In genomic region chr10:76903694-76904093, GRCm38 (mm10) we compare ENCODE assay signal across 13 mouse cellular contexts. TPM values are rescaled to one million over a fixed set of nuclear protein-coding genes. Genes with fewer than 3 reads are reported as not detected.
DNase-seq lines count a peak whose midpoint lies in the region; ATAC-seq and TF ChIP-seq lines count a peak whose summit lies in the region.
"Had no signal": no experiment of that assay in that cellular context is flagged by ENCODE, and none has a peak within 500 bp of the region (broad histone marks: within the 10 kb centered on the region; RNA-seq: fewer than 3 reads in every experiment).

No protein-coding gene starts in this region.

- no peak for DNase-seq in embryonic facial prominence, embryonic 10.5 days (ENCODE audit: low spot score)
- no peak for DNase-seq in intestine, embryonic 14.5 days (ENCODE audit: low spot score)
- DNase-seq in MEL (ENCODE audit: low read depth, low spot score) = peak; percentile 11
- no peak for DNase-seq in adrenal gland, adult 2 months
- DNase-seq in left cerebral cortex, adult 18-20 months (ENCODE audit: low spot score in 2 of 2) = no peak
- DNase-seq: cerebellum, adult 11 months; kidney, adult 2 months; liver, embryonic 13.5 days; retina, postnatal 1 day; thymus, adult 2 months had no signal

- H3K9ac ChIP-seq in embryonic facial prominence, embryonic 12.5 days = no peak overlapping the region
- H3K9ac ChIP-seq in intestine, embryonic 14.5 days (ENCODE audit: low read length) = no peak overlapping the region
- no peak overlapping the region for H3K9ac ChIP-seq in intestine, postnatal 0 days (ENCODE audit: low read depth, low read length)
- no peak overlapping the region for H3K9ac ChIP-seq in MEL (ENCODE audit: control insufficient read depth, low read depth, low read length, poor library complexity, severe bottlenecking)
- no peak overlapping the region for H3K9ac ChIP-seq in limb, embryonic 15.5 days
- H3K9ac ChIP-seq: liver, embryonic 13.5 days had no signal

- no peak for TF ChIP-seq POLR2A in MEL (IDR thresholded peaks at IDR 0.05; ENCODE audit: control insufficient read depth in 1 of 2, insufficient read depth in 1 of 2, low read depth in 1 of 2, low read length in 2 of 2, poor library complexity in 1 of 2)

- WGBS in embryonic facial prominence, embryonic 12.5 days = 42% methylated on average over 3 of the region's 3 CpGs
- 68% methylated on average over 3 of the region's 3 CpGs for WGBS in embryonic facial prominence, embryonic 10.5 days
- 44% methylated on average over 3 of the region's 3 CpGs for WGBS in intestine, embryonic 14.5 days
- WGBS in intestine, postnatal 0 days = 55% methylated on average over 3 of the region's 3 CpGs
- 45% methylated on average over 3 of the region's 3 CpGs for WGBS in limb, embryonic 15.5 days

- no peak for TF ChIP-seq RAD21 in MEL (IDR thresholded peaks at IDR 0.05; ENCODE audit: low read depth, low read length)

- no peak overlapping the region for H3K4me2 ChIP-seq in embryonic facial prominence, embryonic 12.5 days (replicated peaks)
- no peak overlapping the region for H3K4me2 ChIP-seq in intestine, embryonic 14.5 days (ENCODE audit: low read length)
- H3K4me2 ChIP-seq in intestine, postnatal 0 days (replicated peaks; ENCODE audit: low read depth) = no peak overlapping the region
- H3K4me2 ChIP-seq in limb, embryonic 15.5 days = no peak overlapping the region

- no peaks in the 10 kb centered on the region for H3K36me3 ChIP-seq in embryonic facial prominence, embryonic 12.5 days
- no peaks in the 10 kb centered on the region for H3K36me3 ChIP-seq in embryonic facial prominence, embryonic 10.5 days (replicated peaks)
- no peaks in the 10 kb centered on the region for H3K36me3 ChIP-seq in intestine, embryonic 14.5 days (ENCODE audit: control insufficient read depth, insufficient read depth, low read length)
- no peaks in the 10 kb centered on the region; the same call in 1 of the 2 replicates for H3K36me3 ChIP-seq in intestine, postnatal 0 days (ENCODE audit: control insufficient read depth, insufficient read depth)
- peaks cover 0 to 28% of the 10 kb centered on the region in 2 experiments; a peak in 2 of 4 replicates for H3K36me3 ChIP-seq in MEL (ENCODE audit: control insufficient read depth in 1 of 2, insufficient read depth in 2 of 2, low read length in 2 of 2)
- H3K36me3 ChIP-seq in limb, embryonic 15.5 days = no peaks in the 10 kb centered on the region
- H3K36me3 ChIP-seq: liver, embryonic 13.5 days had no signal

- H3K27ac ChIP-seq in embryonic facial prominence, embryonic 12.5 days = peak overlapping the region; percentile 72; the same call in 1 of the 2 replicates
- no peak overlapping the region; the same call in 1 of the 2 replicates for H3K27ac ChIP-seq in embryonic facial prominence, embryonic 10.5 days (replicated peaks)
- H3K27ac ChIP-seq in intestine, embryonic 14.5 days (ENCODE audit: low read depth) = peak overlapping the region; percentile 41; the same call in 1 of the 2 replicates
- no peak overlapping the region for H3K27ac ChIP-seq in intestine, postnatal 0 days (ENCODE audit: low read depth, low read length)
- H3K27ac ChIP-seq in MEL (ENCODE audit: control insufficient read depth, low read depth, low read length) = no peak overlapping the region
- H3K27ac ChIP-seq in limb, embryonic 15.5 days = 0 out of 2 replicates have a peak overlapping the region, but pooled peaks have one; percentile 17
- H3K27ac ChIP-seq: liver, embryonic 13.5 days had no signal

- no peak for ATAC-seq in embryonic facial prominence, embryonic 12.5 days (ENCODE audit: insufficient number of reproducible peaks, insufficient read depth, low FRiP score, low TSS enrichment)
- no peak for ATAC-seq in intestine, embryonic 14.5 days (replicated peaks; ENCODE audit: low FRiP score, low TSS enrichment, low read depth)
- ATAC-seq in intestine, postnatal 0 days = no peak
- ATAC-seq in limb, embryonic 15.5 days (ENCODE audit: insufficient number of reproducible peaks, low FRiP score, low TSS enrichment, low read depth) = no peak

- TF ChIP-seq EP300 in MEL (IDR thresholded peaks at IDR 0.05; ENCODE audit: low read depth in 1 of 2, low read length in 2 of 2) = no peak

- no peak overlapping the region for H3K4me3 ChIP-seq in embryonic facial prominence, embryonic 12.5 days
- H3K4me3 ChIP-seq in embryonic facial prominence, embryonic 10.5 days = no peak overlapping the region
- no peak overlapping the region for H3K4me3 ChIP-seq in intestine, embryonic 14.5 days (ENCODE audit: low read depth, low read length)
- H3K4me3 ChIP-seq in intestine, postnatal 0 days (ENCODE audit: low read depth, low read length) = no peak overlapping the region
- H3K4me3 ChIP-seq in MEL (ENCODE audit: control insufficient read depth in 1 of 2, insufficient read depth in 1 of 2, low read depth in 2 of 2, low read length in 2 of 2) = no peak overlapping the region
- H3K4me3 ChIP-seq in limb, embryonic 15.5 days = no peak overlapping the region
- H3K4me3 ChIP-seq: liver, embryonic 13.5 days had no signal

- H3K79me2 ChIP-seq in MEL (ENCODE audit: control insufficient read depth, insufficient read depth, low read length, poor library complexity) = no peaks in the 10 kb centered on the region

- no peaks in the 10 kb centered on the region for H3K27me3 ChIP-seq in embryonic facial prominence, embryonic 12.5 days
- H3K27me3 ChIP-seq in embryonic facial prominence, embryonic 10.5 days (replicated peaks; ENCODE audit: low read depth, poor library complexity, severe bottlenecking) = no peaks in the 10 kb centered on the region
- no peaks in the 10 kb centered on the region for H3K27me3 ChIP-seq in intestine, embryonic 14.5 days (replicated peaks; ENCODE audit: control insufficient read depth, insufficient read depth, low read length)
- 0 out of 2 replicates have a peak, but pooled peaks cover 3% of the 10 kb centered on the region for H3K27me3 ChIP-seq in intestine, postnatal 0 days (replicated peaks; ENCODE audit: control insufficient read depth, insufficient read depth, low read length)
- no peaks in the 10 kb centered on the region for H3K27me3 ChIP-seq in MEL (ENCODE audit: control insufficient read depth in 1 of 2, insufficient read depth in 2 of 2, low read length in 2 of 2)
- H3K27me3 ChIP-seq in limb, embryonic 15.5 days = no peaks in the 10 kb centered on the region
- H3K27me3 ChIP-seq: liver, embryonic 13.5 days had no signal

- H3K9me3 ChIP-seq in embryonic facial prominence, embryonic 12.5 days = no peaks in the 10 kb centered on the region
- H3K9me3 ChIP-seq in embryonic facial prominence, embryonic 10.5 days = no peaks in the 10 kb centered on the region
- H3K9me3 ChIP-seq in intestine, embryonic 14.5 days (ENCODE audit: control insufficient read depth, low read length) = no peaks in the 10 kb centered on the region
- no peaks in the 10 kb centered on the region for H3K9me3 ChIP-seq in intestine, postnatal 0 days (ENCODE audit: control insufficient read depth)
- no peaks in the 10 kb centered on the region for H3K9me3 ChIP-seq in MEL (replicated peaks; ENCODE audit: insufficient read depth, low read length)
- no peaks in the 10 kb centered on the region for H3K9me3 ChIP-seq in limb, embryonic 15.5 days
- H3K9me3 ChIP-seq: liver, embryonic 13.5 days had no signal

- no peak for TF ChIP-seq CTCF in intestine, postnatal 0 days (IDR thresholded peaks at IDR 0.05; ENCODE audit: low read depth)
- no peak for TF ChIP-seq CTCF in MEL (IDR thresholded peaks at IDR 0.05 in 2 of 3, conservative IDR thresholded peaks at IDR 0.05 in 1 of 3; ENCODE audit: control insufficient read depth in 1 of 3, insufficient read depth in 1 of 3, low read depth in 2 of 3, low read length in 3 of 3, poor library complexity in 1 of 3, severe bottlenecking in 1 of 3)

- peaks cover 28% of the 10 kb centered on the region for H3K4me1 ChIP-seq in embryonic facial prominence, embryonic 12.5 days
- peaks cover 44% of the 10 kb centered on the region for H3K4me1 ChIP-seq in embryonic facial prominence, embryonic 10.5 days
- peaks cover 30% of the 10 kb centered on the region for H3K4me1 ChIP-seq in intestine, embryonic 14.5 days (replicated peaks; ENCODE audit: control insufficient read depth, insufficient read depth, low read length)
- H3K4me1 ChIP-seq in intestine, postnatal 0 days (replicated peaks; ENCODE audit: control insufficient read depth, insufficient read depth, low read length) = no peaks in the 10 kb centered on the region; the same call in 1 of the 2 replicates
- peaks cover 8 to 36% of the 10 kb centered on the region in 2 experiments for H3K4me1 ChIP-seq in MEL (ENCODE audit: control insufficient read depth in 1 of 2, insufficient read depth in 2 of 2, low read length in 2 of 2)
- H3K4me1 ChIP-seq in limb, embryonic 15.5 days = peaks cover 22% of the 10 kb centered on the region

TF ChIP-seq in MEL, 35 proteins besides CTCF, POLR2A, EP300 and RAD21:
- TF ChIP-seq TCF12 (IDR thresholded peaks at IDR 0.05; ENCODE audit: low read depth, low read length) (no peak), USF1 (IDR thresholded peaks at IDR 0.05; ENCODE audit: low read depth, low read length) (no peak), MAX (IDR thresholded peaks at IDR 0.05; ENCODE audit: low read length) (no peak), ZNF384 (IDR thresholded peaks at IDR 0.05; ENCODE audit: low read depth, low read length) (no peak)

RNA-seq across cellular contexts. Expression of gene Pcbp3, which starts 58.0 kb away (rescaled TPM):
- 52.5 and 53.1 TPM in 2 replicates for polyA plus RNA-seq in embryonic facial prominence, embryonic 12.5 days (2016; fragmentation: Nextera tagmentation; extraction: Ambion mirVana)
- 57.7 and 66.2 TPM in 2 replicates for polyA plus RNA-seq in embryonic facial prominence, embryonic 10.5 days (2016; fragmentation: Nextera tagmentation; extraction: Ambion mirVana)
- 29.0 and 30.3 TPM in 2 replicates for polyA plus RNA-seq in intestine, embryonic 14.5 days (2014; fragmentation: Nextera tagmentation; extraction: Ambion mirVana)
- 18.1 and 18.8 TPM in 2 replicates for polyA plus RNA-seq in intestine, postnatal 0 days (2015; fragmentation: Nextera tagmentation; extraction: Ambion mirVana)
- 1.1 and 1.2 TPM in 2 replicates for total RNA-seq in MEL (2012; rRNA removed)
- 1 to 10 TPM in 1 of 2 experiments, not detected in 1; 3.3 TPM for polyA plus RNA-seq in MEL (2012; ENCODE audit: insufficient read depth in 1 of 2, insufficient read length in 2 of 2, low read depth in 1 of 2, low replicate concordance in 2 of 2, missing spikeins in 1 of 2)
- 19.1 and 19.2 TPM in 2 replicates for polyA plus RNA-seq in limb, embryonic 15.5 days (2015; fragmentation: Nextera tagmentation; extraction: Ambion mirVana)
- total RNA-seq in adrenal gland, adult 2 months (2021) = 10 to 100 TPM; 30.2 to 40.3 TPM
- polyA plus RNA-seq in adrenal gland, adult 2 months (2012; rRNA removed) = 22.9 and 25.6 TPM in 2 replicates
- 10 to 100 TPM; 60.0 to 65.1 TPM for total RNA-seq in left cerebral cortex, adult 18-20 months (2021)

Comparison
In these comparisons a context has a peak if more than half of its experiments do, and no peak if none do; other contexts are left out.
1. H3K27ac ChIP-seq: peak in embryonic facial prominence, embryonic 12.5 days (single experiment), intestine, embryonic 14.5 days (single experiment) and limb, embryonic 15.5 days (single experiment); none in embryonic facial prominence, embryonic 10.5 days (single experiment), intestine, postnatal 0 days (single experiment) and MEL (single experiment).